Mouse (Mus musculus): ENCODE data around the gene Thbs2.

GRCm38 (mm10) chr17:14703268-14703667 lies 9.2 kb upstream of the Thbs2 start:
- TF ChIP-seq CEBPB (IDR thresholded peaks at IDR 0.05; ENCODE audit: low read depth), result no peak
- TF ChIP-seq MAX (IDR thresholded peaks at IDR 0.05), result no peak
- no peak for TF ChIP-seq CTCF (IDR thresholded peaks at IDR 0.05; ENCODE audit: control insufficient read depth, insufficient read depth, insufficient read length)
- no peak for TF ChIP-seq USF1 (IDR thresholded peaks at IDR 0.05; ENCODE audit: low read depth)
- TF ChIP-seq MYOD1 (IDR thresholded peaks at IDR 0.05; ENCODE audit: control insufficient read depth, insufficient read length, low read depth), result no peak
